Mouse (Mus musculus) adipocyte (in vitro differentiated cells): ENCODE measurements around the gene Hist1h4j.

ENCODE experiments used
- DNase-seq: peaks from one replicate; pipeline ENCODE4 v3.0.0-alpha.2; 2016; ENCODE audit warnings: low spot score

The Hist1h4j gene

GRCm38 (mm10) chr13:21727948-21728572, 6.8 kb upstream of the Hist1h4j start:
- no peak for DNase-seq

- DNase-seq = no peak
Measured at GRCm38 (mm10) chr13:21729544-21729943, 5.3 kb upstream of the Hist1h4j start.

GRCm38 (mm10) chr13:21733466-21733865, 1.4 kb upstream of the Hist1h4j start:
- DNase-seq = no peak

- peak; percentile 89 for DNase-seq
Measured at GRCm38 (mm10) chr13:21734010-21734905, 606 bp upstream of the Hist1h4j start.

GRCm38 (mm10) chr13:21745006-21745405, 10.1 kb downstream of the Hist1h4j start:
- DNase-seq = no peak

GRCm38 (mm10) chr13:21749387-21750158, 14.7 kb downstream of the Hist1h4j start:
- no peak for DNase-seq

GRCm38 (mm10) chr13:21750159-21751017, 15.5 kb downstream of the Hist1h4j start, which contains the start of gene Hist1h4k:
TSS of gene Hist1h4k (minus strand) at chr13:21750505.
- DNase-seq = peak; percentile 81

- DNase-seq = no peak
Measured at GRCm38 (mm10) chr13:21751417-21751816, 16.6 kb downstream of the Hist1h4j start.

GRCm38 (mm10) chr13:21751827-21752226, 17.0 kb downstream of the Hist1h4j start:
- no peak for DNase-seq

GRCm38 (mm10) chr13:21752356-21752755, 17.5 kb downstream of the Hist1h4j start:
- no peak for DNase-seq

GRCm38 (mm10) chr13:21753051-21753523, 18.2 kb downstream of the Hist1h4j start:
- no peak for DNase-seq

GRCm38 (mm10) chr13:21753524-21754285, 18.8 kb downstream of the Hist1h4j start, which contains the start of the genes Hist1h2ak and Hist1h2bn:
TSS of gene Hist1h2ak (minus strand) at chr13:21753827.
TSS of gene Hist1h2bn (plus strand) at chr13:21754123.
- DNase-seq = peak; percentile 89

- peak; percentile 38 for DNase-seq
Measured at GRCm38 (mm10) chr13:21754294-21755001, 19.6 kb downstream of the Hist1h4j start.

- DNase-seq = no peak
Measured at GRCm38 (mm10) chr13:21755707-21756106, 20.8 kb downstream of the Hist1h4j start.

GRCm38 (mm10) chr13:21778814-21779766, 44.2 kb downstream of the Hist1h4j start:
- DNase-seq = peak; percentile 88

- peak; percentile 70 for DNase-seq
Measured at GRCm38 (mm10) chr13:21779767-21780731, 45.2 kb downstream of the Hist1h4j start, which contains the start of gene Hist1h1b. TSS of gene Hist1h1b (minus strand) at chr13:21780625.

GRCm38 (mm10) chr13:21781021-21781555, 46.2 kb downstream of the Hist1h4j start:
- no peak for DNase-seq
